Mouse (Mus musculus): Measurements from ENCODE around the gene Trio. TPM values are rescaled to one million over a fixed set of nuclear protein-coding genes. Genes with fewer than 3 reads are reported as not detected.

Trio gene
- polyA plus RNA-seq, 1 experiment = 56.3 TPM

- H3K27me3 ChIP-seq (ENCODE audit: control insufficient read depth, insufficient read depth, insufficient read length) = no peaks in the 10 kb centered on the region
- H3ac ChIP-seq (ENCODE audit: control insufficient read depth, insufficient read length) = no peak overlapping the region
- TF ChIP-seq MYOG (IDR thresholded peaks at IDR 0.05; ENCODE audit: control insufficient read depth in 1 of 3, insufficient read depth in 1 of 3, insufficient read length in 2 of 3, low read depth in 2 of 3) = no peak
- TF ChIP-seq USF1 (IDR thresholded peaks at IDR 0.05; ENCODE audit: low read depth) = no peak
- TF ChIP-seq POLR2AphosphoS2 (IDR thresholded peaks at IDR 0.05; ENCODE audit: insufficient read length, low read depth) = no peak
- TF ChIP-seq MYOD1 (IDR thresholded peaks at IDR 0.05; ENCODE audit: control insufficient read depth in 1 of 3, insufficient read length in 2 of 3, low read depth in 2 of 3) = no peak
- TF ChIP-seq TCF3 (IDR thresholded peaks at IDR 0.05; ENCODE audit: insufficient read length, low read depth) = no peak
- no peaks in the 10 kb centered on the region for H3K79me2 ChIP-seq (ENCODE audit: control insufficient read depth, insufficient read depth)
- H3K36me3 ChIP-seq (ENCODE audit: control insufficient read depth, insufficient read depth) = peaks cover 75% of the 10 kb centered on the region
- no peak overlapping the region for H3K4me3 ChIP-seq
- H3K4me2 ChIP-seq (ENCODE audit: low read depth) = no peak overlapping the region
These were observed 267.0 kb downstream of the Trio start for GRCm38 (mm10) chr15:27758680-27759079.

- Histone ChIP-seq H3K4me3 (no peak overlapping the region), H3K27me3 (ENCODE audit: control insufficient read depth, insufficient read depth, insufficient read length) (no peaks in the 10 kb centered on the region), H3K79me2 (ENCODE audit: control insufficient read depth, insufficient read depth) (no peaks in the 10 kb centered on the region), H3K4me2 (ENCODE audit: low read depth) (no peak overlapping the region), H3K36me3 (ENCODE audit: control insufficient read depth, insufficient read depth) (peaks cover 76% of the 10 kb centered on the region), H3ac (ENCODE audit: control insufficient read depth, insufficient read length) (no peak overlapping the region)
- no peak for TF ChIP-seq MAX (IDR thresholded peaks at IDR 0.05; ENCODE audit: low read depth)
- TF ChIP-seq POLR2A (IDR thresholded peaks at IDR 0.05; ENCODE audit: insufficient read length, low read depth) = no peak
- TF ChIP-seq E2F4 (IDR thresholded peaks at IDR 0.05; ENCODE audit: insufficient read depth) = no peak
- no peak for TF ChIP-seq TCF12 (IDR thresholded peaks at IDR 0.05; ENCODE audit: insufficient read depth, poor library complexity, severe bottlenecking)
- no peak for TF ChIP-seq POLR2AphosphoS2 (IDR thresholded peaks at IDR 0.05; ENCODE audit: insufficient read length, low read depth)
- no peak for TF ChIP-seq CEBPB (IDR thresholded peaks at IDR 0.05; ENCODE audit: insufficient read depth, poor library complexity, severe bottlenecking)
- no peak for TF ChIP-seq SRF (IDR thresholded peaks at IDR 0.05; ENCODE audit: control insufficient read depth, insufficient read length, low read depth)
- TF ChIP-seq REST (IDR thresholded peaks at IDR 0.05; ENCODE audit: insufficient read depth, insufficient read length) = no peak
- TF ChIP-seq MYOD1 (IDR thresholded peaks at IDR 0.05; ENCODE audit: control insufficient read depth in 1 of 3, insufficient read length in 2 of 3, low read depth in 2 of 3) = no peak
These were observed 269.2 kb downstream of the Trio start for GRCm38 (mm10) chr15:27756426-27756825.

GRCm38 (mm10) chr15:27754571-27755260 is 270.9 kb downstream of the Trio start:
- Histone ChIP-seq H3K27me3 (ENCODE audit: control insufficient read depth, insufficient read depth, insufficient read length) (no peaks in the 10 kb centered on the region), H3ac (ENCODE audit: control insufficient read depth, insufficient read length) (no peak overlapping the region), H3K4me3 (no peak overlapping the region), H3K79me2 (ENCODE audit: control insufficient read depth, insufficient read depth) (no peaks in the 10 kb centered on the region), H3K4me2 (ENCODE audit: low read depth) (no peak overlapping the region), H3K36me3 (ENCODE audit: control insufficient read depth, insufficient read depth) (peaks cover 78% of the 10 kb centered on the region)
- TF ChIP-seq REST (IDR thresholded peaks at IDR 0.05; ENCODE audit: insufficient read depth, insufficient read length) (no peak), TCF12 (IDR thresholded peaks at IDR 0.05; ENCODE audit: insufficient read depth, poor library complexity, severe bottlenecking) (no peak), USF1 (IDR thresholded peaks at IDR 0.05; ENCODE audit: low read depth) (no peak), MYOD1 (IDR thresholded peaks at IDR 0.05; ENCODE audit: control insufficient read depth in 1 of 3, insufficient read length in 2 of 3, low read depth in 2 of 3) (no peak), MAX (IDR thresholded peaks at IDR 0.05; ENCODE audit: low read depth) (no peak), POLR2A (IDR thresholded peaks at IDR 0.05; ENCODE audit: insufficient read length, low read depth) (no peak), SRF (IDR thresholded peaks at IDR 0.05; ENCODE audit: control insufficient read depth, insufficient read length, low read depth) (no peak), E2F4 (IDR thresholded peaks at IDR 0.05; ENCODE audit: insufficient read depth) (no peak), TCF3 (IDR thresholded peaks at IDR 0.05; ENCODE audit: insufficient read length, low read depth) (no peak), POLR2AphosphoS2 (IDR thresholded peaks at IDR 0.05; ENCODE audit: insufficient read length, low read depth) (no peak), MYOG (IDR thresholded peaks at IDR 0.05; ENCODE audit: control insufficient read depth in 1 of 3, insufficient read depth in 1 of 3, insufficient read length in 2 of 3, low read depth in 2 of 3) (no peak), CEBPB (IDR thresholded peaks at IDR 0.05; ENCODE audit: insufficient read depth, poor library complexity, severe bottlenecking) (no peak)

GRCm38 (mm10) chr15:27753923-27754322 is 271.7 kb downstream of the Trio start:
- Histone ChIP-seq H3K79me2 (ENCODE audit: control insufficient read depth, insufficient read depth) (no peaks in the 10 kb centered on the region), H3ac (ENCODE audit: control insufficient read depth, insufficient read length) (no peak overlapping the region), H3K4me3 (no peak overlapping the region), H3K4me2 (ENCODE audit: low read depth) (no peak overlapping the region), H3K27me3 (ENCODE audit: control insufficient read depth, insufficient read depth, insufficient read length) (no peaks in the 10 kb centered on the region), H3K36me3 (ENCODE audit: control insufficient read depth, insufficient read depth) (peaks cover 78% of the 10 kb centered on the region)
- no peak for TF ChIP-seq CEBPB (IDR thresholded peaks at IDR 0.05; ENCODE audit: insufficient read depth, poor library complexity, severe bottlenecking)
- TF ChIP-seq MYOD1 (IDR thresholded peaks at IDR 0.05; ENCODE audit: control insufficient read depth in 1 of 3, insufficient read length in 2 of 3, low read depth in 2 of 3) = peak in 2 of 3 experiments; percentile 73 to 84

- no peaks in the 10 kb centered on the region for H3K79me2 ChIP-seq (ENCODE audit: control insufficient read depth, insufficient read depth)
- H3K4me2 ChIP-seq (ENCODE audit: low read depth) = no peak overlapping the region
- no peak overlapping the region for H3K4me3 ChIP-seq
- no peak for TF ChIP-seq POLR2A (IDR thresholded peaks at IDR 0.05; ENCODE audit: insufficient read length, low read depth)
- no peak for TF ChIP-seq POLR2AphosphoS2 (IDR thresholded peaks at IDR 0.05; ENCODE audit: insufficient read length, low read depth)
- TF ChIP-seq TCF3 (IDR thresholded peaks at IDR 0.05; ENCODE audit: insufficient read length, low read depth) = no peak
- no peak for TF ChIP-seq TCF12 (IDR thresholded peaks at IDR 0.05; ENCODE audit: insufficient read depth, poor library complexity, severe bottlenecking)
- no peak overlapping the region for H3ac ChIP-seq (ENCODE audit: control insufficient read depth, insufficient read length)
- no peaks in the 10 kb centered on the region for H3K27me3 ChIP-seq (ENCODE audit: control insufficient read depth, insufficient read depth, insufficient read length)
- peaks cover 70% of the 10 kb centered on the region for H3K36me3 ChIP-seq (ENCODE audit: control insufficient read depth, insufficient read depth)
These were observed 272.8 kb downstream of the Trio start for GRCm38 (mm10) chr15:27752677-27753342.

Data from myocyte (in vitro differentiated cells).